Mouse (Mus musculus): ENCODE results near the gene Arhgap24. TPM values are rescaled to one million over a fixed set of nuclear protein-coding genes. Genes with fewer than 3 reads are reported as not detected.

Arhgap24 gene
- polyA plus RNA-seq, 1 experiment from 2014 or later, result 10.6 TPM

DNA sequence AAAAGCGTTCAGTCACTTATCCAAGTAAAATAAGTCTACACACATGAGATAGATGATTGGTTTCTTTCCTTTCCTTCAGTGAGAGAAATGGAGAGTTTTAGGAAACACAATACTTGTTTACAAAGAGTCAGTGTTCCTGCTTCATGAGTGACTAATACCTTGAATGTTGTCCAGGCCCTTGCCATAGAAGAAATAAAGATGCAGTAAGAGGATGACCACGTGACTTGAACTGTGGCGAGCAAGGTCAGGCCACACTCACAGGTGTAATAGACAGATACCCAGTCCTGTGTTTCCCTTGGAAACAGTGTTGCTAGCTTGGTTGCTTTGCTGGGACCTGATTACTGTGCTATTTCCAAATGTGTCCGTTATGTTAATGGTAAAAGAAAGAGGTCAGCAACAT, 23.4 kb downstream of the Arhgap24 start:
- 93% methylated on average over 4 of the region's 4 CpGs for WGBS
- no peak overlapping the region for H3K4me3 ChIP-seq
- ATAC-seq (replicated peaks), result no peak
- H3K4me2 ChIP-seq, result no peak overlapping the region
- no peaks in the 10 kb centered on the region for H3K27me3 ChIP-seq (replicated peaks)
- H3K9ac ChIP-seq, result no peak overlapping the region
- no peaks in the 10 kb centered on the region for H3K9me3 ChIP-seq
- H3K36me3 ChIP-seq (replicated peaks), result no peaks in the 10 kb centered on the region
- no peak overlapping the region for H3K27ac ChIP-seq
- no peaks in the 10 kb centered on the region for H3K4me1 ChIP-seq

GRCm38 (mm10) chr5:102508162-102508561, 27.0 kb downstream of the Arhgap24 start:
- H3K9me3 ChIP-seq, result no peaks in the 10 kb centered on the region
- no peak overlapping the region for H3K4me2 ChIP-seq
- H3K36me3 ChIP-seq (replicated peaks), result no peaks in the 10 kb centered on the region
- H3K4me1 ChIP-seq, result no peaks in the 10 kb centered on the region
- no peak for ATAC-seq (replicated peaks)
- H3K4me3 ChIP-seq, result no peak overlapping the region
- WGBS, result 81% methylated on average over 3 of the region's 3 CpGs
- H3K9ac ChIP-seq, result no peak overlapping the region
- H3K27me3 ChIP-seq (replicated peaks), result no peaks in the 10 kb centered on the region
- no peak overlapping the region for H3K27ac ChIP-seq

DNA sequence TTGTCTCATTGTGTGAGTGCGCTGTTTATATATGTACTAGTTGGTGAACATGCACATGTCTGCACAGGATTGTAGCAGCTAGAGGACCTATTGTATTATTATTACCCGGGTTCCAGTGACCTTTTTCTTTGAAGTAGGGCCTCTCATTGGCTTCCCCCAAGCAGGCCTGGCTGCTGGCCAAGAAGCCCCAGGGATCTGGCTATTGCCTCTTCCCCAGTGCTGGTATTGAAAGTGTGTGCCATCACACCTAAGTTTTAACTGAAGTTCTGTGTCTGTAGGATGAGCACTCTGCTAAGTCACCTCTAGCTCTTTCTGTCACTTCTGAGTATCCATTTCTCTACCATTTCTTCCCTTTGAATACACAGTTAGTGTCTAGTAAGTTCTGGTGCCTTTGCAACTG, 28.2 kb downstream of the Arhgap24 start:
- no peak for ATAC-seq (replicated peaks)
- Histone ChIP-seq H3K27ac (no peak overlapping the region), H3K4me3 (no peak overlapping the region), H3K27me3 (replicated peaks) (no peaks in the 10 kb centered on the region), H3K9me3 (no peaks in the 10 kb centered on the region), H3K4me1 (no peaks in the 10 kb centered on the region), H3K36me3 (replicated peaks) (no peaks in the 10 kb centered on the region), H3K4me2 (no peak overlapping the region), H3K9ac (no peak overlapping the region)
- 61% methylated on average over 2 of the region's 2 CpGs for WGBS

- no peak for ATAC-seq (replicated peaks)
- 80% methylated on average over 4 of the region's 4 CpGs for WGBS
Observed at GRCm38 (mm10) chr5:102511651-102512050, 30.5 kb downstream of the Arhgap24 start.

DNA sequence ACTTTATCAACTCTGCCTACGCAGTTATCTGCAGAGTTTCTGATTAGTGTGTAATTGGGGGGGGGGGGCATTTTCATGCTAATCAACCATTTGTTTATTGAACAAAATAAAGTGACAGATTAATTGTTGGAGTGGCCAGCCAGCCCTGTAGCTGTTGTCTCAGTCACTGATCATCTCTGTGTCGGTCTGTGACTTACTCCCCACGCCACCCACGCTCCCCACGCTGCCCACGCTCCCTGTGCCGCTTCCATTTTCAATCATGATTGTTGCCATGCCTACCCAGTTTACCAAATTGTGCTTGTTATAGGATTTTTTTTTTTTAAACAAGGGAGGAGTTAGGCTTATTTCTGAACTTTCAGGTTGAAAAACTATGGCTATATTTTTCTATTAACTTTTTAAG, 34.3 kb downstream of the Arhgap24 start:
- Histone ChIP-seq H3K4me3 (no peak overlapping the region), H3K9ac (no peak overlapping the region), H3K27me3 (replicated peaks) (no peaks in the 10 kb centered on the region), H3K4me1 (0 out of 2 replicates have a peak, but pooled peaks cover 6% of the 10 kb centered on the region), H3K36me3 (replicated peaks) (no peaks in the 10 kb centered on the region), H3K27ac (no peak overlapping the region), H3K9me3 (no peaks in the 10 kb centered on the region), H3K4me2 (no peak overlapping the region)
- ATAC-seq (replicated peaks), result no peak
- WGBS, result 58% methylated on average over 7 of the region's 7 CpGs

More at GRCm38 (mm10) chr5:102511651-102512050, 30.5 kb downstream of the Arhgap24 start:
- Histone ChIP-seq H3K27ac (no peak overlapping the region), H3K9ac (no peak overlapping the region), H3K4me3 (no peak overlapping the region), H3K9me3 (no peaks in the 10 kb centered on the region), H3K27me3 (replicated peaks) (no peaks in the 10 kb centered on the region), H3K36me3 (replicated peaks) (no peaks in the 10 kb centered on the region), H3K4me1 (0 out of 2 replicates have a peak, but pooled peaks cover 6% of the 10 kb centered on the region), H3K4me2 (no peak overlapping the region)

- no peaks in the 10 kb centered on the region for H3K27me3 ChIP-seq (replicated peaks)
- no peak for ATAC-seq (replicated peaks)
- no peak overlapping the region for H3K9ac ChIP-seq
- no peaks in the 10 kb centered on the region for H3K9me3 ChIP-seq
- H3K4me1 ChIP-seq, result 0 out of 2 replicates have a peak, but pooled peaks cover 1% of the 10 kb centered on the region
- no peak overlapping the region for H3K4me2 ChIP-seq
- WGBS, result 83% methylated on average over 1 of the region's 1 CpGs
- H3K4me3 ChIP-seq, result no peak overlapping the region
- H3K36me3 ChIP-seq (replicated peaks), result no peaks in the 10 kb centered on the region
- H3K27ac ChIP-seq, result no peak overlapping the region
Observed at GRCm38 (mm10) chr5:102520506-102520905, 39.3 kb downstream of the Arhgap24 start.

- Histone ChIP-seq H3K27ac (no peak overlapping the region), H3K27me3 (replicated peaks) (no peaks in the 10 kb centered on the region), H3K4me2 (no peak overlapping the region), H3K4me3 (no peak overlapping the region), H3K4me1 (no peaks in the 10 kb centered on the region), H3K9me3 (no peaks in the 10 kb centered on the region), H3K36me3 (replicated peaks) (no peaks in the 10 kb centered on the region), H3K9ac (no peak overlapping the region)
- WGBS, result 91% methylated on average over 9 of the region's 9 CpGs
- ATAC-seq (replicated peaks), result no peak
Observed at GRCm38 (mm10) chr5:102535311-102535710, 54.1 kb downstream of the Arhgap24 start.

DNA sequence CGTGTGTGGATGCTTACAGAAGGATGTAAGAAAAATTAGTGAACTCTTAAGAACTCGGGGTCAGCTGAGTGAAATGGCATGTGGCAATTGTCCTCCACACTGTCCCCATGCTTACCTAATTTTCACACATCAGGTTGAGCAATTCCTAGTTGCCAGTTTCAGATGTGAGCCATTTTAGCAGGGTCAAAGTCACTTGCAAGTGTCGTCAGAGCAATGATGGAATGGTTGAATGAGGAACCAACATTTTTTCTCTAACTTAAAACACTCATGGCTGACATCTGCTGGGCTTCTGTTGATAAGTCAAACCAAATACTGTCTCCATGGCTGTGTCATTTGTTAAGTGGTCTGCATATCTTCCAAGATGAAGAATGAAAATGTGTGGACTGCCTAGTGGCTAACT, 56.6 kb downstream of the Arhgap24 start:
- H3K4me3 ChIP-seq, result no peak overlapping the region
- H3K4me1 ChIP-seq, result no peaks in the 10 kb centered on the region
- 84% methylated on average over 3 of the region's 3 CpGs for WGBS
- no peaks in the 10 kb centered on the region for H3K36me3 ChIP-seq (replicated peaks)
- ATAC-seq (replicated peaks), result no peak
- no peaks in the 10 kb centered on the region for H3K9me3 ChIP-seq
- H3K27me3 ChIP-seq (replicated peaks), result no peaks in the 10 kb centered on the region
- H3K9ac ChIP-seq, result no peak overlapping the region
- H3K27ac ChIP-seq, result no peak overlapping the region
- H3K4me2 ChIP-seq, result no peak overlapping the region

GRCm38 (mm10) chr5:102546296-102546695, 65.1 kb downstream of the Arhgap24 start:
- Histone ChIP-seq H3K9me3 (no peaks in the 10 kb centered on the region), H3K4me3 (no peak overlapping the region), H3K36me3 (replicated peaks) (no peaks in the 10 kb centered on the region), H3K4me1 (no peaks in the 10 kb centered on the region), H3K27ac (no peak overlapping the region), H3K4me2 (no peak overlapping the region), H3K9ac (no peak overlapping the region), H3K27me3 (replicated peaks) (no peaks in the 10 kb centered on the region)
- WGBS, result 91% methylated on average over 4 of the region's 4 CpGs
- no peak for ATAC-seq (replicated peaks)

- H3K4me1 ChIP-seq, result no peaks in the 10 kb centered on the region
- H3K27me3 ChIP-seq (replicated peaks), result no peaks in the 10 kb centered on the region
- no peaks in the 10 kb centered on the region for H3K36me3 ChIP-seq (replicated peaks)
- no peak overlapping the region for H3K9ac ChIP-seq
- no peak overlapping the region for H3K27ac ChIP-seq
- H3K4me2 ChIP-seq, result no peak overlapping the region
- no peaks in the 10 kb centered on the region for H3K9me3 ChIP-seq
- no peak overlapping the region for H3K4me3 ChIP-seq
- ATAC-seq (replicated peaks), result no peak
Observed at GRCm38 (mm10) chr5:102547786-102548185, 66.6 kb downstream of the Arhgap24 start.

DNA sequence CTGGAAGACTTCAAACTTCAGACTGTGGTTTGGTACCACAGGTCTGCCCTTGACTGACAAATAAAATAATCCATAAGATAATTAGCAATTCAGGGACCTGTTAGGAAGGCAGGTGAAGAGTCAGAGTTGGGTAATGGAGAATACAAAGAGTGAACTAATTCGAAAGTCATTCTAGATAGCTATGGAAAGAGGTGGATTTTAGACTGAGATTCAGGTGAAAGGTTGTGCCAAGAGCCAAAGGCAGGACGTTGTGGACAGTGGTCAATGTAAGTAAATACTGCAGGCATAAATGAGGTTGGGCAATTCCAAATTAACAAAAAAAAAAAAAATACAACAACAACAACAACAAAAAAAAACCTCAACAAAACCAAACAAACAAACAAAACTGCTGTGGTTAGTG, 67.2 kb downstream of the Arhgap24 start:
- Histone ChIP-seq H3K4me3 (no peak overlapping the region), H3K27ac (no peak overlapping the region), H3K4me1 (no peaks in the 10 kb centered on the region), H3K27me3 (replicated peaks) (no peaks in the 10 kb centered on the region), H3K9me3 (no peaks in the 10 kb centered on the region), H3K4me2 (no peak overlapping the region), H3K36me3 (replicated peaks) (no peaks in the 10 kb centered on the region), H3K9ac (no peak overlapping the region)
- no peak for ATAC-seq (replicated peaks)
- WGBS, result 80% methylated on average over 2 of the region's 2 CpGs

DNA sequence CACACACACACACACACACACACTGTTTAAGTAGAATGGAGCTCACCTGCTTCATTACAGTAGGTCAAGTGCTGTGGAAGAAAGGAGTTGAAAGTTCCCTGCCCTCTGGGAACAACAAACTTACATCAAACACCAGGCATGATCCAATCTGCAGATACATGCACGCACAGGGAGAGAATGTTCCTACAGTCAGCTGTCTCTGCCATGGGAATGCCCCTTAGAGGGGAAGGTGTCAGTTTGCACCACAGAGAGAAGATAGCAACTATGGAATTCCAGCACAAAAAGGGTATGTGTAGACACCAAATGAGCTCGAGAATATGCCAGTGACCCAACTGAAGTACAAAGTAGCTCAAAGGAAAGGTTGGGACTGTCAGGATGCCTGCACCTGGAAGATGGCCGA, 69.0 kb downstream of the Arhgap24 start:
- Histone ChIP-seq H3K4me3 (no peak overlapping the region), H3K9me3 (no peaks in the 10 kb centered on the region), H3K27ac (no peak overlapping the region), H3K4me1 (no peaks in the 10 kb centered on the region), H3K4me2 (no peak overlapping the region), H3K9ac (no peak overlapping the region), H3K36me3 (replicated peaks) (no peaks in the 10 kb centered on the region), H3K27me3 (replicated peaks) (no peaks in the 10 kb centered on the region)
- WGBS, result 65% methylated on average over 3 of the region's 3 CpGs
- ATAC-seq (replicated peaks), result no peak

DNA sequence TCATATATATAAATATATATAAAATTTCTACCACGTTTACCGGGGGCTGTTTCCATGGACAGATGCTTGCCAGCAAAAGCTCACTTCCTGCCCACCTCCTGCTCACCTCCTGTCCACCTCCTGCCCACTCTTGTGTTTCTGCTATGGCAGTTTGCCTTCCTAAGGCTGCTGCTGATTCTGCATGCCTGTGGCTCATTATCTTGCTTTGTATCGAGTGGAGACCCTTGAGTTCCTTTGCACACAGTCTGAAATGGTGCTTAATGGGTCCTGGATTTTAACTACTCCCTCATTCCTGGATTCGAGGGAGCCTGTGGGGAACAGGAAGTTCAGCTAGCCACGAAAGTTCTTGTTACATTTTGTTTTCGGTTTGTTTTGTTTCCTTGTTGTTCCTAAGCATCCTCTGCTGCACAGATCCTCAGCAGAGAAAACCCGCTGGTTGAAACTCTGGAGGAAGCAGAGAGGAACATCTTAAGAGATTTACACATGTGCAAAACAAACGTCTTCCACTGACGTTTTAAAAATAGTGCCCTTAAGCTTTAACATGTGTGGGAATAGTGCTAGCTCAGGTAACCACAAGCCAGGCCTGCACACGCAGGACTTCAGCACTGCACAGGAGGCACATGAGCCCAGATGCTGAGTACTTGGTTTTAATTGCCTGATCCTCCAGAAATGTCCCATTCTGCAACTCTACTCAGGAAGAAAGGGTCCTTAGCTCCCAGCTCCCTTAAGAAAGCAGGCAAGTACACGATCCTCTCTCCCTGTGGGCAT, 69.9 kb downstream of the Arhgap24 start:
- Histone ChIP-seq H3K9me3 (no peaks in the 10 kb centered on the region), H3K27me3 (replicated peaks) (no peaks in the 10 kb centered on the region), H3K4me2 (no peak overlapping the region), H3K9ac (no peak overlapping the region), H3K4me1 (no peaks in the 10 kb centered on the region), H3K36me3 (replicated peaks) (no peaks in the 10 kb centered on the region), H3K27ac (no peak overlapping the region), H3K4me3 (no peak overlapping the region)
- ATAC-seq (replicated peaks), result no peak
- 64% methylated on average over 11 of the region's 11 CpGs for whole genome bisulfite sequencing

Measured in midbrain, embryonic 15.5 days (tissue).